Mouse (Mus musculus): ENCODE measurements at regions not wholly inside any gene's neighbourhood (a gene's known extent, or its start where the extent isn't known, plus 50 kb on each side); places are given as distances from the start of the nearest gene placed in this dataset.

DNA sequence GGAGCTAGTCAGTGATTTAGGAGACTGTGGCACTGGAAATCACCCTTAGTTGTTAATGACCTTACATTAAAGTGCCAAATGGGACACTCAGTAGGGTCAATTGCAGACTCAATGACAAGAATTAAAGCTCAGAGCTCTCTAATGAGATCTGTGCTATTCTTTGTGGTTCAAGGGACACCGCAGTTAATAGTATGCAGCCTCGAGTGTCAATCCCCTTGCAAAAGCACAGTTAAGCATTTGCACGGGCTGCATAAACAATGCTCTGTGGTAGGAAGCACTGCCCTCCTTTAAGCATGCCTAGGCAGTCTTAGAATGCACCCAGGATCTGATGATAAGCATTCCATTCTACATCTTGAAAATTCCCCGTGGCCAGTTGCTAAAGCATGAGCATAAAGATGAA, 221.5 kb downstream of the Nova1 start:
- Histone ChIP-seq H3K9me3 (ENCODE audit: control insufficient read depth, low read length) (no peaks in the 10 kb centered on the region), H3K4me3 (ENCODE audit: low read depth, low read length) (no peak overlapping the region), H3K4me2 (ENCODE audit: low read depth, low read length, severe bottlenecking) (no peak overlapping the region), H3K9ac (ENCODE audit: low read length) (no peak overlapping the region), H3K4me1 (replicated peaks; ENCODE audit: control insufficient read depth, insufficient read depth, low read length) (peaks cover 3% of the 10 kb centered on the region; the same call in 1 of the 2 replicates), H3K36me3 (ENCODE audit: control insufficient read depth, insufficient read depth, low read length) (no peaks in the 10 kb centered on the region), H3K27ac (ENCODE audit: low read depth, low read length) (no peak overlapping the region), H3K27me3 (ENCODE audit: control insufficient read depth, insufficient read depth, low read length) (no peaks in the 10 kb centered on the region)
- WGBS: 13% methylated on average over 4 of the region's 4 CpGs
- peak; percentile 49; the same call in 1 of the 2 replicates for ATAC-seq (replicated peaks; ENCODE audit: low FRiP score)
- no peak for DNase-seq (ENCODE audit: low spot score)

DNA sequence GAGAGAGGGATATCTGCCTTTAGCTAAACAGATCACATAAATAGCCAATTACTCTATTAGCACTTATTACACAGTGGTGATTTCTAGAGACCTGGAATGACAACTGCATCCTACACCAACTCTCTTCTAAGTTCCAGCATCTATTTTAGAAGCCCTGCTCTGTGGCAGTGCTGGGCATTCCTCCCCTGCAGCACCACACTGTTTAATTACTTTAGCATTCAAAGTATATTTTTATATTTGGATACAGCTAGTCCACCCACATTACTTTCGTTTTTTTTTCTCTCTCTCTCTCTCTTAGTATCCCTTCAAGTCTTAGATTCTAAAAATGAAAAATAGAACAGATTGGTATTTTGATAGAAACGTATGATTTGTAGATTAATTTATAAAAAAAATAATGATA, 250.1 kb downstream of the Nova1 start:
- ATAC-seq (replicated peaks; ENCODE audit: low FRiP score): no peak

DNA sequence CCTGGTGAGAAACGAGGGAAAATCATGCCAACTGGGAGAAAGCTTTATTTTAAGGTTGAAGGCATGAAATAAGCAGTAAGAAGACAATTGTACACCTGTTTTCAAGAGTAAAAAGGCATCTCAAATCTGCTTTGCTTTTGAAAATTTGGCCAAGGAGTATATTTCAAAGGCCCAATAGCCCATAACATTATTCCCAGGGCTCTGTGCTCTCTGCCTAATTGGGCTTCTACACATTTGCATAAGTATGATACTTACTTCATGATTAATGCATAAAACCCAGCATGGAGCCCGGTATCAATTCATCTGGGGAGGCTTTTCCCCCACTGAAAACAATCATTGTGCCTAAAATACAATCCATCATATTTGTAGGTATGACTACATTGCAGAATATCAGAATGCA, 252.4 kb downstream of the Nova1 start:
- H3K4me1 ChIP-seq (replicated peaks; ENCODE audit: control insufficient read depth, insufficient read depth, low read length): no peaks in the 10 kb centered on the region
- H3K4me3 ChIP-seq (ENCODE audit: low read depth, low read length): no peak overlapping the region
- H3K27me3 ChIP-seq (ENCODE audit: control insufficient read depth, insufficient read depth, low read length): no peaks in the 10 kb centered on the region
- no peak overlapping the region for H3K4me2 ChIP-seq (ENCODE audit: low read depth, low read length, severe bottlenecking)
- ATAC-seq (replicated peaks; ENCODE audit: low FRiP score): no peak
- no peak overlapping the region for H3K9ac ChIP-seq (ENCODE audit: low read length)
- no peak for DNase-seq (ENCODE audit: low spot score)
- H3K36me3 ChIP-seq (ENCODE audit: control insufficient read depth, insufficient read depth, low read length): no peaks in the 10 kb centered on the region
- no peak overlapping the region for H3K27ac ChIP-seq (ENCODE audit: low read depth, low read length)
- WGBS: 50% methylated on average over 2 of the region's 2 CpGs
- H3K9me3 ChIP-seq (ENCODE audit: control insufficient read depth, low read length): no peaks in the 10 kb centered on the region

More for the DNA sequence above, 250.1 kb downstream of the Nova1 start:
- H3K36me3 ChIP-seq (ENCODE audit: control insufficient read depth, insufficient read depth, low read length): no peaks in the 10 kb centered on the region
- H3K4me1 ChIP-seq (replicated peaks; ENCODE audit: control insufficient read depth, insufficient read depth, low read length): no peaks in the 10 kb centered on the region
- DNase-seq (ENCODE audit: low spot score): no peak
- H3K27me3 ChIP-seq (ENCODE audit: control insufficient read depth, insufficient read depth, low read length): no peaks in the 10 kb centered on the region
- no peak overlapping the region for H3K4me3 ChIP-seq (ENCODE audit: low read depth, low read length)
- 85% methylated on average over 2 of the region's 2 CpGs for WGBS
- H3K4me2 ChIP-seq (ENCODE audit: low read depth, low read length, severe bottlenecking): no peak overlapping the region
- H3K27ac ChIP-seq (ENCODE audit: low read depth, low read length): no peak overlapping the region
- H3K9ac ChIP-seq (ENCODE audit: low read length): no peak overlapping the region
- H3K9me3 ChIP-seq (ENCODE audit: control insufficient read depth, low read length): no peaks in the 10 kb centered on the region

DNA sequence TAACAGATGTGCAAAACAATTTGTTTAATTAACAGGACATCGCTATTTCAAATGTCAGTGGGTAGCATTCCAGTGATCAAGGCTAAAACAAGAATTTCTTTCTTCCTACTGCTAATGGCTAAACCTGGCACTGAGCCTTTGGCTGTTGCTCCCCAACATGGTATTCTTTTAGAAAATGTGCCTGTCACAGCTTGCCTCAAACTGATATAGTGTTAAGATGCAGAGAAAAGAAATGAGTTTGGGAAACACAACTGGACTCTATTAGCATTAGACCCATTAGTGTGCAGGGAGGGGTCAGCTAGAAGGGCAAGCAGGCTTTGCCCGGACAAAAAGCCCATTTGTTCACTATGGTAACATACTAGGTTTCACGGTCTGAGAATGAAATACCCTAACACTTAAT, 297.8 kb downstream of the Nova1 start:
- peak; percentile 73 for ATAC-seq (replicated peaks; ENCODE audit: low FRiP score)
- no peak for DNase-seq (ENCODE audit: low spot score)
- Histone ChIP-seq H3K9ac (ENCODE audit: low read length) (no peak overlapping the region), H3K27ac (ENCODE audit: low read depth, low read length) (no peak overlapping the region), H3K9me3 (ENCODE audit: control insufficient read depth, low read length) (no peaks in the 10 kb centered on the region), H3K4me3 (ENCODE audit: low read depth, low read length) (no peak overlapping the region), H3K4me1 (replicated peaks; ENCODE audit: control insufficient read depth, insufficient read depth, low read length) (no peaks in the 10 kb centered on the region), H3K4me2 (ENCODE audit: low read depth, low read length, severe bottlenecking) (no peak overlapping the region), H3K36me3 (ENCODE audit: control insufficient read depth, insufficient read depth, low read length) (no peaks in the 10 kb centered on the region), H3K27me3 (ENCODE audit: control insufficient read depth, insufficient read depth, low read length) (no peaks in the 10 kb centered on the region)
- WGBS: 25% methylated on average over 3 of the region's 3 CpGs

DNA sequence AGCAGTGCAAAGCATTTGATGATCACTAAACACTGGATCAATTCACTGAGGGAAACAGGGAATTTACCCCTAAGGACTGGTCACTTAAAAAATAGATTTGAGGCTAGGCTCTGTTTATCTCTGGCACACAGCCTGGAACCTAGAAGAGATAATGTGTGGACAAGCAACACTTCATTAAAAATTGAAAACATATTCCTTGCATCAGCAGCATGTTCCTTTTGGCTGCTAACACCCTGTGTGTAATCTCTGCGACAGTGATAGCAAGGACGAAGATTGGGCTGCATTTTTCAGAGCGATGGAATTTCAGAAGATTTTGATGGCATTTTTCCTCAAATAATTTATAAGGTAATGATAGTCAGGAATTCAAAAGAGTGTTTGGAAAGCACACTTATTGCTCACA, 310.9 kb downstream of the Nova1 start:
- H3K4me2 ChIP-seq (ENCODE audit: low read depth, low read length, severe bottlenecking): no peak overlapping the region
- ATAC-seq (replicated peaks; ENCODE audit: low FRiP score): no peak
- 92% methylated on average over 3 of the region's 3 CpGs for WGBS
- H3K27ac ChIP-seq (ENCODE audit: low read depth, low read length): no peak overlapping the region
- H3K4me1 ChIP-seq (replicated peaks; ENCODE audit: control insufficient read depth, insufficient read depth, low read length): no peaks in the 10 kb centered on the region
- no peak overlapping the region for H3K9ac ChIP-seq (ENCODE audit: low read length)
- no peaks in the 10 kb centered on the region for H3K27me3 ChIP-seq (ENCODE audit: control insufficient read depth, insufficient read depth, low read length)
- no peaks in the 10 kb centered on the region for H3K9me3 ChIP-seq (ENCODE audit: control insufficient read depth, low read length)
- no peak for DNase-seq (ENCODE audit: low spot score)
- no peaks in the 10 kb centered on the region for H3K36me3 ChIP-seq (ENCODE audit: control insufficient read depth, insufficient read depth, low read length)
- no peak overlapping the region for H3K4me3 ChIP-seq (ENCODE audit: low read depth, low read length)

DNA sequence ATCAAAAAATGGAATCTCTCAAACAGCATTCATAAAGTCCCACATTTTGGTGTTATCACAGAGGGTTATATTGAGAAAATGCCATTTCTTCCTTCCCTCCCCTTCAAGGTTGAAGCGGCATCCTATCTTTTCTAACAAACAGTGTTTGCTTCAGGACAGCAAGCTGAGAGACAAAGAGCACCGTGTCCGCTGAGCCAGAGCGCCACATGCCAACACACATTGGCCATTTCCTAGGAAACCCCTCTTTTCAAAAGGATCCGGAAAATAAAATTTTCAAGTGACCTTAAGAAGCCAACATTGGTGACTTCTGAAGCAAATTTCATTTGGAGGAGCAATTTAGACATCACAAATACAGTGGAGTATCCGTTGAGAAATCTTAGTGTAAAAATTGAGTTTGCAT, 326.3 kb downstream of the Nova1 start:
- ATAC-seq (replicated peaks; ENCODE audit: low FRiP score) (no peak), DNase-seq (ENCODE audit: low spot score) (no peak)
- no peaks in the 10 kb centered on the region for H3K4me1 ChIP-seq (replicated peaks; ENCODE audit: control insufficient read depth, insufficient read depth, low read length)
- H3K4me3 ChIP-seq (ENCODE audit: low read depth, low read length): no peak overlapping the region
- no peak overlapping the region for H3K4me2 ChIP-seq (ENCODE audit: low read depth, low read length, severe bottlenecking)
- H3K27ac ChIP-seq (ENCODE audit: low read depth, low read length): no peak overlapping the region
- 72% methylated on average over 6 of the region's 6 CpGs for WGBS
- no peak overlapping the region for H3K9ac ChIP-seq (ENCODE audit: low read length)
- H3K27me3 ChIP-seq (ENCODE audit: control insufficient read depth, insufficient read depth, low read length): no peaks in the 10 kb centered on the region
- H3K9me3 ChIP-seq (ENCODE audit: control insufficient read depth, low read length): no peaks in the 10 kb centered on the region
- no peaks in the 10 kb centered on the region for H3K36me3 ChIP-seq (ENCODE audit: control insufficient read depth, insufficient read depth, low read length)

DNA sequence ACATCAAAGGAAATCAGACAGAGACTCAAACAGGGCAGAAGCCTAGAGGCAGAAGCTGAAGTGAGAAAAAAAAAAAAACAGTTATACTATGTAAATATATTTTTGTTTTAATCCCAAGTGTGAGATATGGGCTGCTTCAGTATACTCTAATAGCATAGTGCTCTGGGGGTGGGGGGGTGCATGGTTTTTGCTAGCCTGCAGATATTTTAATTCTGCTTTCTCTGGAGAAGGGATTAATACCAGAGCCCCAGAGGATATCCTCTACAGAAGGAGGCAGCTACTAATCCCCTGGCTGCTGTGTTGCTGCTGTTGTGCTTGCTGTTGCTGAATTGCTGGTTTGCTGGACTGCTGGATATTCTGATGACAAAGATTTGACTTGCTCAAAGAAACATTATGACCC, 367.8 kb downstream of the Nova1 start:
- Histone ChIP-seq H3K27me3 (ENCODE audit: control insufficient read depth, insufficient read depth, low read length) (no peaks in the 10 kb centered on the region), H3K4me3 (ENCODE audit: low read depth, low read length) (no peak overlapping the region), H3K27ac (ENCODE audit: low read depth, low read length) (no peak overlapping the region), H3K9ac (ENCODE audit: low read length) (no peak overlapping the region), H3K9me3 (ENCODE audit: control insufficient read depth, low read length) (no peaks in the 10 kb centered on the region), H3K36me3 (ENCODE audit: control insufficient read depth, insufficient read depth, low read length) (no peaks in the 10 kb centered on the region), H3K4me1 (replicated peaks; ENCODE audit: control insufficient read depth, insufficient read depth, low read length) (no peaks in the 10 kb centered on the region), H3K4me2 (ENCODE audit: low read depth, low read length, severe bottlenecking) (no peak overlapping the region)
- ATAC-seq (replicated peaks; ENCODE audit: low FRiP score): no peak; the same call in 1 of the 2 replicates
- DNase-seq (ENCODE audit: low spot score): no peak

DNA sequence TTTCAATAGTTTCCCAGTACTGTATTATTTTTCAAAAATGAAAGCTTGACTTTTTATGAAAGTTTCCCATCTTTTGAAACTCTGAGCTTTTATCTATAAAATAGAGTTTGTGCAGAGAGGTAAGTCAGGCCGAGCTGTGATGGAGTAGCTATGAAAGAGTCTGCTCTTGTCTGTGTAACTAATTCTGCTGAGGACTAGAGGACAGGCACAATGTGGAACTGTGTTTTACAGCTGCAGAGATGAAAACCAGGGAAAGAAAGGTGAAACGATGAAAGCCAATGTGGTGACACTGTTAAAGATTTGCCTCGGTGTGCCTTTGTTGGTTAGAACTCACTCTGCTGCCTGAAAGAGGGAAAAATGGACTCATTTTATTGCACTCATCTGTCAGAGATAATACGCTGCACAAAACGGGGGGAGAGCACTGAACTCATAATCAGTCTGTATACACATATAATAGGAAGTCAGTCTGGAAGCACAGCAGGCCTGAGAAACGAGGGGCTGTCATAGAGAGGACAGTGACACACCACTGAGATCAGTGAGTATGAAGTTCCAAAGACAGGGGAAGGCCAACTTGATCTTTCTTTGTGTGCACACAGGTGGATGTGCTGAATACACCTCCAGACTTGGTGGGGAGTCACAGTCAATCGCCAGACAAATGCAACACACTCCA, 373.9 kb downstream of the Nova1 start:
- no peaks in the 10 kb centered on the region for H3K27me3 ChIP-seq (ENCODE audit: control insufficient read depth, insufficient read depth, low read length)
- no peaks in the 10 kb centered on the region for H3K36me3 ChIP-seq (ENCODE audit: control insufficient read depth, insufficient read depth, low read length)
- no peak for ATAC-seq (replicated peaks; ENCODE audit: low FRiP score)
- no peak overlapping the region for H3K27ac ChIP-seq (ENCODE audit: low read depth, low read length)
- no peaks in the 10 kb centered on the region for H3K4me1 ChIP-seq (replicated peaks; ENCODE audit: control insufficient read depth, insufficient read depth, low read length)
- no peaks in the 10 kb centered on the region for H3K9me3 ChIP-seq (ENCODE audit: control insufficient read depth, low read length)
- no peak overlapping the region for H3K9ac ChIP-seq (ENCODE audit: low read length)
- no peak overlapping the region for H3K4me2 ChIP-seq (ENCODE audit: low read depth, low read length, severe bottlenecking)
- no peak overlapping the region for H3K4me3 ChIP-seq (ENCODE audit: low read depth, low read length)
- DNase-seq (ENCODE audit: low spot score): no peak
- 84% methylated on average over 7 of the region's 7 CpGs for WGBS

DNA sequence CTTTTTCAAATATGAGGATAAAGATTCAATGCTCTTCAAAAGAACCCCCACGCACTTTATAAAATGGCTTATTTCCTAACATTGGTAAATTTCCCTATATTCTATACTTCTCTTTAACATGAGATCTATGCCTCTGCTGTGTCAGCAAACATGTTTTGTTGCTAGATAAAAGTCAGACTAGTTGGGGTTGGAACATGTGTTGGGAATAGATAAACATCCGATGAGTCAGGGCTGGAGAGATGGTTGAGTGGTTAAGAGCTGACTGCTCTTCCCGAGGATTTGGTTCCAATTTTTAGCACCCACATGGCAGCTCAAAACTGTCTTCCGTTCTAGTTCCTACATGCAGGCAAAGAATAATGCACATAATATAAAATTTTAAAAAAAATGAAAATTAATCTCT, 399.1 kb downstream of the Nova1 start:
- DNase-seq (ENCODE audit: low spot score): no peak
- H3K4me3 ChIP-seq (ENCODE audit: low read depth, low read length): no peak overlapping the region
- no peak overlapping the region for H3K4me2 ChIP-seq (ENCODE audit: low read depth, low read length, severe bottlenecking)
- H3K9ac ChIP-seq (ENCODE audit: low read length): no peak overlapping the region
- H3K9me3 ChIP-seq (ENCODE audit: control insufficient read depth, low read length): no peaks in the 10 kb centered on the region
- 90% methylated on average over 4 of the region's 4 CpGs for WGBS
- no peaks in the 10 kb centered on the region for H3K27me3 ChIP-seq (ENCODE audit: control insufficient read depth, insufficient read depth, low read length)
- no peak overlapping the region for H3K27ac ChIP-seq (ENCODE audit: low read depth, low read length)
- H3K4me1 ChIP-seq (replicated peaks; ENCODE audit: control insufficient read depth, insufficient read depth, low read length): no peaks in the 10 kb centered on the region
- ATAC-seq (replicated peaks; ENCODE audit: low FRiP score): no peak
- no peaks in the 10 kb centered on the region for H3K36me3 ChIP-seq (ENCODE audit: control insufficient read depth, insufficient read depth, low read length)
